Mouse (Mus musculus): ENCODE measurements around the gene Cradd.
A peak's percentile ranks its signal among the peaks of the same experiment; 100 is the strongest.

Cradd gene

DNA sequence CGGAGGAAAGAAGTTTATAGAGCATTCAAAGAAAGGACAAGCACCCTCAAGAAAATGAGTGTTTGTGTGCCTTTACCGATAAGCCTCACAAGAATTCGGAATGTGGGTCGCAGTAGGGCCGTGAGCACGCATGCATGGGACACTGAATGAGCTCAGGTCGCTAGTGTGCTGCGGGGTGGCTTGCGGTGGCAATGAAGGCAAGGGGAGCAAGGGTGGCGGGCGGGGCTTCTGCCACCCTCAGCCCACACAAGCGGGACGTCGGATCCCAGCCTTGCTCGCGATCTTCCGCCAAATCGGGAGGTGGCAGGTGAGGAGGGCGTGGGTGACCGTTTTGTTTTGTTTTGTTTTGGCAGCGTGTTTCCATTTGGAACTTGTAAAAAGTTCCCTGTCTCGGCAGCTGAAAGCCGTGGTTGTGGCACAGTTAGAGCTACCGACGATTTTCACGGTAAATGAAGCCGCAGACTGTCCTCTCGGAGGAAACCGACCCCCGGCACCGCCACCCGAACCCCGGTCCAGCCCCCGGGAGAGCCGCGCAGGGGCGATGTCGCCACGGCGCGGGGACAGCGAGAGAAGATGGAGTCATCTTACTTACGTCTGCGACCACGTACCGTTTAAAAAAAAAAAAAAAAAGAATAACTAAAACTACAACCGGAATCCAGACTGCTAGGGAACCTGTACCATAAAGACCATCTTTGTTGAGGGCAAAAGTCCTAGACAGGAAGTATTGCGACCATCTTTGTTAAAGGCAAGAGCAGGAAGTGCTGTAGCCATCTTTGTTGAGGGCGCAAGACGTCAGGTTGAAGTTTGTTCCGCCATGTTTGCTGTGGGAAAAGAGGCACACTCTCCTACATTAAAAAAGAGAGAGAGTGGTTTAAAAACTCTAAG lies at the start of gene Cradd:
TSS of gene Cradd (minus strand) at position 741 of the 885 bp plus-strand sequence.
- peak; percentile 73 for DNase-seq (ENCODE audit: extremely low read depth, low read depth, low spot score)

DNA sequence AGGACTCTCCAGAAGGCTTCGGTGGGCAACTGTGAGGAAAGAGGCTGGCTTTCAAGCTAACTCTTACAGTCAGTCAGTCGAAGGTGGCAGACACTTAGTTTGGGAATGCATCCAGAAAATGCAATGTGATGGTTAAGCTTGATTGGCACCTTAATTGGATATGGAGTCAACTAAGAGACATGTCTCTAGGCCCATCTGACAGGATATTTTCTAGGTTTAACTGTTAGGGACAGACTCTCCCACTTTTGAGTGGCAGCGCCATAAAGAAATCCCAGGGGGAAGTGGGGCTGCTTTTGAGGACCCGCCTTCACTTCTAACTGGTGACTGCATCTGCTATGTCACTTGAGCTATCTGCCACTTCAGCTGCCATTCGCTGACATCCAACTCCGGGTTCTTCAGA lies 49.4 kb upstream of the Cradd start:
- no peak for DNase-seq (ENCODE audit: extremely low read depth, low read depth, low spot score)

DNA sequence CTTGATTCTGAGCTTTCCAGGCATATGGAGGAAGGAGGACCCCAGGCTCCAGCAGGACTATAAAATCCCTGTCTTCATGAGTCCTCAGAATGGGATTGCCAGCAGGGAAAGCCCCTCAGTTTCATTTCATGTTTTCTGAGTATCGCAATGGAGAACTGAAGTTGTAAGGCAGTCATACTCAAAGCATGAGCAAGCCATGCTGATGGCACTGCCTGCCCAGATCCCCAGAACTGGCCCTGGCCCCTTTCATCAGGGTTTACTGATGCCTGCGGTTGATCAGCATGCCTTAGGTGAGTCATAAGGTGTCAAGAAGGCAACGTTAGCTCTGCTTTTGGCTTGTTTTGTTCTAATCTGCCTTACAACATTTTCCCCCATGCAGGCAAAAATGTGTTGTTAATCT lies 48.0 kb upstream of the Cradd start:
- DNase-seq (ENCODE audit: extremely low read depth, low read depth, low spot score): no peak

DNA sequence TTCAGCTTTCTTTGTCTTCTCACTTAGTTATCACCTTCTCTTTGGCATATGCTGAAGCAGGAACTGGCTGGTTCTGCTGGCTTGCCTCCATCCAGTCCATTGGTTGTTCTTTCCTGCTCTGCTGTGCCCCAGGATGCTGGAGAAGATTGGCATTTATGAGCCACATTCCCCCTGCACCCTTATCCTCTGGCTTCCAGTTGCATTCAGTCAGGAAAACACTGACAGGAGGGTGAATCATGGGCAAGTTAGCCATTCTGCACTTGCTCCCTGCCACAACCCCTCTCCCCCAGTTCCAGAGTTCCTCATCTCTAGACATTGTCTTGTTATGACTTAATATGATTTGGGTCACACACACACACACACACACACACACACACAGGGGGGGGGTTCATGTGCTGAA lies 45.3 kb upstream of the Cradd start:
- DNase-seq (ENCODE audit: extremely low read depth, low read depth, low spot score): no peak

DNA sequence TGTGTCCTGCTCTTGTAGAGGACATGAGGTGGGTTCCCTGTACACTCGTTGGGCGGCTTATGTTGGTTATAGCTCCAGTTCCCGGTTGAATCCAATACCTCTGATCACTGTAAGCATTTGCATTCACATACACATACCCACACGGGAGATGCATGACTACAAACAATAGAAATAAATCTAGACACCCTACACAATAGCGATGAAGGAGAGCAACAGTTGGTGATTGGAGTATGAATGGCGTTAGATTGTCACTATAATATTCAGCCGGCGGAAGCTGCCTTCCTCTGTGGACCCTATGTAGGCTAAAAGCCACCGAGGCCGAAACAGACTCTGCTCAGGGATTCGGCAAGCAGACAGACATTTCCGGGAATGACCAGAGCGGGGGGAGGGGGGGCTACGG lies 44.2 kb upstream of the Cradd start:
- DNase-seq (ENCODE audit: extremely low read depth, low read depth, low spot score): no peak

DNA sequence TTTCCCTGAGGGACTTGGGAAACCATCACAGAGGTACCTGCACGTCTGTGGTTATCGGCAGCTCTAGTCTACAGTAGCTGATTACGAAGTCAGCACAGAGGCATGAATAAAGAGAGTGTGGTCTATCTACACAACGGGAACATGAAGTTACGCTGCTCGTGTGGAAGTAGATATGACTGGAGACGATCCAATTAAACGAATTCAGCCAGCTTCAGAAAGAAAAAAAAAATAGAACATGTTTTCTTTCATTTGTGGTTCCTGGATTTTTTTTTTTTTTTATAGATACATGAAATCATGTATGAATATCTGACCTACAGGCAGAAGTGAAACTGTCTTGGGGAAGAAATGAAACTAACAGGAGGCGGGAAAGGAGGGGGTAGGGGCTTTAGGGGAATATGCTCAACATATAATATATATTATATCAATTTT lies 43.7 kb upstream of the Cradd start:
- no peak for DNase-seq (ENCODE audit: extremely low read depth, low read depth, low spot score)

DNA sequence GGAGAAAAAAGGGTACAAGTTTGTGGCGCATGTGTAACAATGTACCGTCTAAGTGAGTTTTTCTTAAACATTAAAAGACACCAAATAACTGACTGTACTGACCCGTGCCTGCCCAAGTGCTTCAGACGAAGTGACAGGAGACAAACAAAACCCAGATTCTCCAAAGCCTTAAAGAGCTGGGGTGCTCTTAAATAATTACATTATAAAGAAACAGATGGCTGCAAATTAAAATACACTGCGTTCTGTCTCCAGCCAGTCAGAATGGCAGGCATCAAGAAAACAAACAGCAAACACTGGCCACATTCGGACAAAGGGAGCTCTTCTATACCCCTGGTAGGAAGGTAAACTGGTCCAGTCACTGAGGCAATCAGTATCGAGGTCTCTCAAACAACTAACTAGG lies 43.3 kb upstream of the Cradd start:
- no peak for DNase-seq (ENCODE audit: extremely low read depth, low read depth, low spot score)

DNA sequence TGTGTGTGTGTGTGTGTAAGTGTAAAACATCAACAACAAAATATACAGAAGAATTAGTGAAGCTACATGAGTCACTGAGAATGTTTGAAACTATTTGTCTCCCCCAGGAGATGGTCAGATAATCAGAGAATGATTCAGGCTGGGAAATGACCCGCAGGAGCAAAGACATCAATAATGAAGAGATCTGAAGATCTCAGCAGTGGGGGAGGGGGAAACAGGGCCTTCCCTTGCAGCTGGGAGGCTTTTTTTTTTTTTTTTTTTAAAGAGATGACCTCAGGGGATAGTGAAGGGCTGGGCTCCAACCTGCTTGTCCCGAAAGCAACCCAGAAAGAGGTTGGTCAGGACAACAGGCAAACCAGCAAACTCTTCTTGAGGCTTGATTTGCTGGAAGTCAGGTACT lies 38.4 kb upstream of the Cradd start:
- no peak for DNase-seq (ENCODE audit: extremely low read depth, low read depth, low spot score)

DNA sequence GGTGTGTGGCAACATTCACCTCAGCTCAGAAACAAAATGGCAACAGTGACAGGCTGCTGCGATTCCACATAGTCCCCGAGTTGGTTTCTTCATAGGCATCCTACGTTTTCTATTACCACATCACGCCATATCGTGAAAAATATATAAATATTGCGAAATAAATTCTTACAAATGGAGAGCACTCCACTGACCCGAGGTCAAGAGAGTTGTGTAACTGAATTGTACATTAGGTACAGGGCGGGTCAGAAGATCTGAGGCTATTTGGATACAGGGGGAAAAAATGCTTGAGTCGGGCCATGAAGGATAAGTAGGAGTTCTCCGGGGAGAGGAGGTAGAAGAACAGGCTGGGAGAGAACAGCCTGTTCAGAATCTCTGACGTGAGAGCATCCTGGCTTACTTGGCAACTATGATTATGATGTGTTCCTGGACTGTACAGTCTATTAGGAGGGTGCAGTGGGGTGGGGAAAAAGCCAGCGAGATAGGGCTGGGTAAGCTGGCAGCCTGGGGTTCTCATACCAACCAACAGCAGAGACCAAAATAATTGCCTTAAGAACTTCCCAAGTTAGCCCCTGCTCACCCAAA lies 37.4 kb upstream of the Cradd start:
- DNase-seq (ENCODE audit: extremely low read depth, low read depth, low spot score): peak; percentile 94

DNA sequence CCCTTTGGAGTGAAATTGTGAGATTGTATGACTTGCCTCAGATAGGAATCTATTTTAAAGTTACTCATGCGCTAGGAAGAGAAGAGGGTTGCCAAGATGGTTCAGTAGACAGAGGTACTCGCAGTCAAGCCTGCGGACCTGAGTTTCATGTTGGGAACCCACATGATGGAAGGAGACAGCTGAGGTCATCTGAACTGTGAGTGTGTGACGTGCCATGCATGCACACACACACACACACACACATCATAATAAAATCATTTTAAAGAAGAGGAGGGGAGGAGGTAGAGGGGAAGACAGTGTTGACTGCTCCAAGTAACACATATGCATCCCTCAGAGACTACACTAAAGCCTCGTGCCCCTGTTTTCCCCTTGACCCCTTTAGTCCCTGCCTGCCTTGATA lies 36.1 kb upstream of the Cradd start:
- DNase-seq (ENCODE audit: extremely low read depth, low read depth, low spot score): no peak

DNA sequence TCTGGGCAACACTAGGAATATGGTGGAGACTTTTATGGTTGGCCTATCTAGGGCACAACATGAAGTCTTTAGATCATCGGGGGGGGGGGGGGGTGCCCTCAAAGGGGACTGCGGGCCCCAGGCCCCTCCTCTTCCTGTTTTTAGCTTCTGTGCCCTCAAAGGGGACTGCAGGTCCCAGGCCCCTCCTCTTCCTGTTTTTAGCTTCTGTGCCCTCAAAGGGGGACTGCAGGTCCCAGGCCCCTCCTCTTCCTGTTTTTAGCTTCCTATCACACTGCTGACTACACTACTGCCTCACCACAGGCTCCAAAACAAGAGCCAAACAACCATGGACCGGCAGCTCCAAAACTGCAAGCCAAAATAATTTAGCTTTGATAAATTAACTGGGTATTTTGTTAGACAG lies 33.8 kb upstream of the Cradd start:
- DNase-seq (ENCODE audit: extremely low read depth, low read depth, low spot score): no peak

DNA sequence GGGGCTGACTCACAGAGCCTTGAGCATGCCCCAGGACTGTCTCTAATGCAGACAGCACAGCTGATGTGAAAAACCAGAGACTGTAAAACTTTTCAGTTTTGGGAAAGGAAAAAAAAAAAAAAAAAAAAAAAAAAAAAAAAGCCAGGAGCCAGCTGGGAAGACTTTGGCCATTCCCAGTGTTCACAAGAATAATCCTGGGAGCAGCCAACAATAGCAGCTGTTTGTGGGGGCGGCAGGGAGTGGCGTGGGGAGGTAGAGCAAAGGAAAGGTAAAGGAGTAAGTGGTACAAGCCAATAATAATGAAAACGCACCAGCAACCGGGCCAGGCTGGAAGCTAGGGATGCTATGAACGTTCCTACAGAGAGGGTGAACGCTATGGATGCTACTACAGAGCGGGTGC lies 32.8 kb upstream of the Cradd start:
- DNase-seq (ENCODE audit: extremely low read depth, low read depth, low spot score): no peak

DNA sequence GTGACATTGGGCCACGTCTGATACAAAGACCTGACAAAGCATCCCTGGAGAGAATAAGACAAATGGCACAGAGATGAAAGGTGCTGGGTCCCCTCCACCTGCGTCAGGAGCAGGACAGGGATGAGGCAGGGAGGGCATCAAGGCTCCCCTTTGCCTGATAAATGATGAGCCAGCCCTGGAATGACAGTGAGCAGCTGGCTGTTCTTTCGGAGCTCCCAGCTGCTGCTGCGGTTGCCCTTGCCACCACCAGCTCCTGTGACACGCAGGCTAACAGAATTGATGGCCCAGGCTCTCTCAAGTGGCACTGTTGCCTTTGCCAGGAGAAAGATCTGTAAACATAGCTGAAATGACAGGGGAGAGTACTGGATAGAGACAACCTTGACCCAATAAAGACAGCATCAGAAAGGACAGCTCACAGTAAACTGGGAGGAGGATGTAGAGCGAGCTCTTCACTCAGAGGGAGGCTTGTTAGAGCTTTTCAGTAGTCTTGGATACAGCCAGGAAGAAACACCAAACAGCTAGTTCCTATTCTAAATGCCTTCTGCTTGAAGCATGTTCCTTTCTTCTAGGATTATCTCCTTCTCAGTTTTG lies 31.8 kb upstream of the Cradd start:
- DNase-seq (ENCODE audit: extremely low read depth, low read depth, low spot score): no peak

DNA sequence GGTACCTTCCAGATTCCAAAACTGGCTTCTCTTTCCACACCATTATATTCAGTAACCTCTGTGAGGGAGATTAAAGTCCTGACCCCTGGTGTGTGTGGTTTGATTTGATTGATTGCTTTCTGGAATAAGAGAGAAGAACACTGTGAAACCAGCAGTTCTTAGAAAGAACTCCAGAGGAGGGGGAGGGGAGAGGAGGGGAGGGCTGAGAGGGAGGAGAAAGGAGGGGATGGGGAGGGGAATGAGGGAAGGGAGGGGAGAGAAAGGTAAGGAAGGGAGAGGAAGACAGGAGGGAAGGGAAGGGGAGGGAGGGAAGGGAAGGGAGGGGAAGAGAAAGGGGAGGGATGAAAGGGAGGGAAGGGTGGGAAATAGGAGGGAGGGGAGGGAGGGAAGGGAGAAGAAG lies 30.7 kb upstream of the Cradd start:
- DNase-seq (ENCODE audit: extremely low read depth, low read depth, low spot score): no peak

DNA sequence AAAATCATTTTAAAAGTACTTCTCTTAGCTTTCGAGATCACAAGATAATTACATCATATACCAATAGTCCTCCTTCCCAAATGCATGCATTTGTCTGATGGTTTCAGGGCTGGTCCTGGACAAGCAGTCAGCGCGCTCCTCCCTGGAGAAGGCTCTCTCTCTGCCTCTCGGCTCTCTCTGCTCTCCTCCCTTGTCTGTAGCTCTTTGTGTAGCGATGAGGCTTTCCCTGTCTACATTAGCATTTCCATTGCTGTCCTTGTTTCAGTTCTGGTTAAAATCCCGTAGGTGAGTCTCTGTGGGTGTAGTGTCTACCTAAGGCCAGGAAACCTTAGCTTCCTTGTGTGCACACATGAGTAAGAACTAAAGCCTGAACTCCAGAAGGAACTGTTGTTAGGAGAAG lies 30.1 kb upstream of the Cradd start:
- no peak for DNase-seq (ENCODE audit: extremely low read depth, low read depth, low spot score)

DNA sequence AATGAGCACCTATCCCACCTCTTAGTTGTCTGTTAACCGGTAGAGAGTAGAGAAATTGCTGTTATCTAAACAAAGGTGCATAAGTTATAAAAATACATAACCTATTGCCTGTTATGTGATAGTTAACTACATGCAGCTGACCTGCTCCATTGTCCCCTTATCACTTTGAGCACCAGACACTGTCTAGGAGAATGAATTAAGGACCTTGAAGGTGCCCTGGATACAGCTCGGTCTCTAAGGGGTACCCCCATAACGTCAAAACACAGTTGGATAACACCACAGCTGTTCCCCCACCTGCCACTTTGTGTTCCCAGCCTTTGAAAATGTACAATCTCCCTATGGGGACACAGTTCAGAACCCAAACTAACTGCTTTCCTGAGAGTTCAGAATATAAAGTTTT lies 24.5 kb upstream of the Cradd start:
- no peak for DNase-seq (ENCODE audit: extremely low read depth, low read depth, low spot score)

DNA sequence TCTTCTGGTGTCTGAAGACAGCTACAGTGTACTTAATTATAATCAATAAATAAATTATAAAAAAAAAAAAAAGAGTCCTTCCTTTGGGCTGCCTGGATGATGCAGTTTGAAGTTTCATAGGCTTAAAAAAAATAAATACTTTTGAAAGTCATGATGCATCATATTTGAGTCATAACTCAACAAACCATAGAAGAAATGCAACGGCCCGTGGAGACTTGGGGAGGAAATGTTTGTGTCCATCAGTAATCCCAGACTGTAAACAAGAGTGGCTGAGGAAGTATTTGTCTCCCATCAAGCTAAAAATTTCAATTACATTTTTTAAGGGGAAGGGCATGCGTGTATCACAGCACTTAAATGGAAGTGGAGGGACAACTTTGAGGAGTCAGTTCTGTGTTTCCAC lies 23.8 kb upstream of the Cradd start:
- DNase-seq (ENCODE audit: extremely low read depth, low read depth, low spot score): no peak

DNA sequence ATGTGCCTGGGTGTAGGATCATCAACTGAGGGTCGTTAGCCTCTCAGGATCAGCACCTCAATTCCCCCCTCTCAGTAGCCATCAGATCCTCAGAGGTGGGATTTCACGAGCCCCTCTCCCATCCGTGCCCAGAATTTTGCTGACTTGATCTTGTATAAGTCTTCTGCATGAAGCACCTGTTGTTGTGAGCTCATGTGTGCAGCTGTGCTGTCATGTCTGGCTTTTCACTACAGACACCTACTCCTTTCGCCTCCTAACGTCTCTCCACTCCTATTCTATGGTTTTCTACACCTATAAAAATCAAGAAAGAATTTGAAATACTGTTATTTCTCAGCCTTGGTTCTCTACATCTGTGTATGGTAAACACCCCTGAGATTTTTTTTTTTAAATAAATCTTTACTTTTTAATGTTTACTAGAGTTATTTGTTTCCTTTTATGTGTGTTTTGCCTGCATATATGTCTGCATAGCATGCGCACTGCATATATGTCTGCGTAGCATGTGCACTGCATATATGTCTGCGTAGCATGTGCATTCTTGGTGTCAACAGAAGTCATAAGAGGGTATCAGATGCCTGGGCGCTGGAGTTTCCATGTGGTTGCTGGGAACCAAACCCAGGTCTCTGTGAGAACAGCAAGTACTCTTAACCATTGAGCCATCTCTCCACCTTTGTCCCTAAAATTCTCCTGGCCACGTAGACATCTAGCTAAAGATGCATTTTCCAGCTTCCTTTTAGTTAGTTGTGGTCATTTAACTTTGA lies 19.1 kb upstream of the Cradd start:
- no peak for DNase-seq (ENCODE audit: extremely low read depth, low read depth, low spot score)

DNA sequence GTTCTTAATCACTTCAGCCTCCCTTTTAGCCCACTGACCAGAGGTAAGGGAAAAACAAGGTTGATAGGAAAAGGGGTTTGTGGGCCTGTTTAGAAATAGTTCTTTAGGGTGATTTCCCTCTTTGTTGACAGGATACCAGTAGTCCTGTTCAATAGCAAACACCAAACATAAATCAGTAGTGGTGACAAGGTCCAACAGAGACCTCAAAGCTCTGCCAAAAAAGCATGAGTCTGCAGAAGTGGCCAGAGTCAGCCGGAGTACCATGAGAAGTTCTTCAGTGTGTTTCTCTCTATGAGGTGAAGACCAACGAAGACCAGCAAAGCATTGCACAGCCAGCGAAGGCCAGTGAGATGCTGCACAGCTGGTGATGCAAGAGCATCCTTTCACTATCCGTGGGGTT lies 16.7 kb upstream of the Cradd start:
- no peak for DNase-seq (ENCODE audit: extremely low read depth, low read depth, low spot score)

DNA sequence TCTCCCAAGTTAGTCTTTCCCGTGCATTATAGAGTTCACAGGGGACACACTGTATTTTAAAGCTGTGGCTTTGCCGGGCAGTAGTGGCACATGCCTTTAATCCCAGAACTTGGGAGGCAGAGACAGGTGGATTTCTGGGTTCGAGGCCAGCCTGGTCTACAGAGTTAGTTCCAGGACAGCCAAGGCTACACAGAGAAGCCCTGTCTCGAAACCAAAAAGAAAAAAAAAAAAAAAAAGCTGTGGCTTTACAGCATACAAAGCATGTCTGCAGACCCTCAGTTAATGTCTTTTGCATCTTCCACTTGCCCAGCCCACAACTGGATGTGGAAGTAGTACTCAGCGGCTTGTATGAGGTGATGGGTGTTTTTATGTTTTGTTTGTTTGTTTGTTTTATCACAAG lies 13.7 kb upstream of the Cradd start:
- DNase-seq (ENCODE audit: extremely low read depth, low read depth, low spot score): no peak

DNA sequence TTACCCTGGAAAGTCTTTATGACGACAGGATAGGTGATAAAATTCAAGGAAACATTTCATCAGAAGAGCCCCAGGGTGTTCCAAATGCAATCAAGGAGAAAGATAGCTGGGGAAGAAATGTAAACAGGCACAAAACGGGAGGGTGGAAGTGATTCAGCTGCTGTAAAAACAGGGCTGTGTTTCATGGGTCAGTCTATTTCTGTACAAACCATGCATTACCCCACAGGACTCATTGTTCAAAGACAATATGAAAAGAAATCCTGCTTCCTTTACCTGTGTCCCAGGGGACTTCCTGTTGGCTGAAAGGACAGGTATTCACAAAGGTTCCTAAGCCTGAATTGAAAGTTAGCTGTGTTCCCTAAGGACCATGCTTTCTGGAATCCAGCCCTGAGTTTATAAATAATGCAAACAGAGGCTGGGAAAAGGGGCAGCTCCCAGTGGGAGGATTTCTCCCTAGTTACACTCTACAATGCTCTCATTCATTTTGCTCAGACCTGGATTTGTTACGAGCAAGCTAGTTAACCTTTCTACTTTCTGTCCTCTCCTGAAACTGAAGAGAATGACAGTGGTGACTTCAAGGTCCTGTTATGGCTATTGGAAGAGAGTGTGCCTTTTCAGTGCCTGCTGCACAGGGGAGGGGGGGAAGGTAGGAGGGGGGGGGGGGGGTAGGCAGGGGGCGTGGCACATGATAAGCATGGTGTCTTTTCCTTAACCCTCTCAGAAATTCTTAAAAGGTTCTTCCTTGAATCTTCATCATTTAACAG lies 13.0 kb upstream of the Cradd start:
- peak; percentile 49 for DNase-seq (ENCODE audit: extremely low read depth, low read depth, low spot score)
